Mouse (Mus musculus): ENCODE data around the gene Rabgap1l.
"Not testable (repeated sequence)": the region's sequence is repeated elsewhere in the genome, so short reads cannot be mapped to it uniquely, and the experiment has no call there.

Gene Rabgap1l

GRCm38 (mm10) chr1:160282166-160282874 lies 510.7 kb downstream of the Rabgap1l start:
- not testable (repeated sequence) for DNase-seq (ENCODE audit: low read depth, low spot score)

DNA sequence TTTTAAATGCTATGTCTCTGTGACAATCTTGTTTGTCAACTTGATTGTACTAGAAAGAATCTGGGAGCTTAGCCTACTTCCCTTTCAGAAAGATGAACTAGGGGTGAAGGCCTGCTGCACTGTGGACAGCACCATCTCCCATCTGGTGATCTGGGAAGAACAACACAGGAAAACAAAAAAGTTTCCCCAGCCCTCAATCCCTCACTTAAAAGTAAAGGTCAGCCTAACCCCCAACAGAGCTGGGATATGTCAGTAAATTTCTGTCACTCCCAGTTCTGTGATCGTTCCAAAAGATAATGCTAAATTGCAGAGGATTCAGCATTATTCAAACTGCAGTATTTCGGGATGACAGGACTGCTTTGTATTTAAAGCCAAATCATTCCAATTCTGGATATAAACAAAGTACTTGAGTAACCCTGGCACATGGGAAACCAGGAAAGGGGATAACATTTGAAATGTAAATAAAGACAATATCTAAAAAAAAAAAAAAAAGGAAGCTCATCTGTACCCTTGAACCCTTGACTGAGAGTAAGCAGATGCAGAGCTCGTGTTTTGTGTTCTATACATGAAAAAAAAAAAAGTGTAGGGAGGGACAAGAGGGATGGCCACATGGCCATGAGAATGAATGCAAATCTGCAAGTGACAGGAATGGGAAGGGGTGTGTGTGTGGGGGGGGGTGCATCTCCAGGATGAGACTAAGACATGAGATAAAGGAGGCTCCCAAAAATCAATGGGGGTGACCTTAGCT lies 511.5 kb downstream of the Rabgap1l start:
- DNase-seq (ENCODE audit: low read depth, low spot score), result no peak

GRCm38 (mm10) chr1:160280603-160281002 lies 512.4 kb downstream of the Rabgap1l start:
- no peak for DNase-seq (ENCODE audit: low read depth, low spot score)

- DNase-seq (ENCODE audit: low read depth, low spot score), result no peak
These were observed 514.9 kb downstream of the Rabgap1l start for GRCm38 (mm10) chr1:160277940-160278682.

DNA sequence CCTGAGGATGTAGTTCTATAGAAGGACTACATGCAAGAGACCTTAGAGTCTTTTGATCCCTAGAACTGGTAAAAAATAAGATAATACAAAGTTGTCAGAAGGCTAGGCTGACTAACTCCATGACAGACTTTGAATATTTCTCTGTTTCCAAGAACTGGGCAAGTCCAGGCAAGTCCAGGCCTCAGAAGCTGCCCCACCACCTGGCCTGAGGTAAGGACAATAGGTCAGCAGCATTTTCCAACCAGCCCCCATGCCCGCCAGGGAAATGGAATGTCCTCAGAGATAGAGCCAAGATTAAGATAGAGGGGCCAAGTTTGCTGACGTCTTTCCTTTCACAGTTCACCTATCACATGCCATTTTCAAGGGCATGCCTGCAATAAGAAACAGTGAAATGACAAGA lies 517.8 kb downstream of the Rabgap1l start:
- no peak for DNase-seq (ENCODE audit: low read depth, low spot score)

DNA sequence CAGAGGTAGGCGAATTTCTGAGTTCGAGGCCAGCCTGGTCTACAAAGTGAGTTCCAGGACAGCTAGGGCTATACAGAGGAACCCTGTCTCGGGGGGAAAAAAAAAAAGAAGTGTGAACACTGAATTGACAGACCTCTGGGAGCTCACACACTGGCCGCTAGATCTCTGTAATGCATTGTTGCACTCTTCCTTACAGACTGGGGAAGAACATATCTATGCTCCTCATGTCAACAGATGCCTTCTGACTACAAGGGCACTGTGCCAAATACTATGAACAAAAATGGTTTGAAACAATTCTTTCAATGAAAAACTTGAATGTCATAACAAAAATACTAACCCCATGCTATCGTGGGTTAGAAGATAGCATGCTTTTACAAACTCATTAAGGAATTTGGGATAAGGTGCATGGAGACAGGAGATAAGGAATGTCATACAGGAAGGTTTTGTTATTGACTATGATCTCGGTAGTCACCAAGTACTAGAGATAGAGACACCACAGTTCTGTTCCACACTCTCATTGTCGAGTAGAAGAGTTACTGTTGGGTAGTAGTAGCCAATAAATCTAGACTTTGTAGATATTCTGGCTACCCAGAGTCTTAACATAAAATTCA lies 519.8 kb downstream of the Rabgap1l start:
- DNase-seq (ENCODE audit: low read depth, low spot score), result no peak

DNA sequence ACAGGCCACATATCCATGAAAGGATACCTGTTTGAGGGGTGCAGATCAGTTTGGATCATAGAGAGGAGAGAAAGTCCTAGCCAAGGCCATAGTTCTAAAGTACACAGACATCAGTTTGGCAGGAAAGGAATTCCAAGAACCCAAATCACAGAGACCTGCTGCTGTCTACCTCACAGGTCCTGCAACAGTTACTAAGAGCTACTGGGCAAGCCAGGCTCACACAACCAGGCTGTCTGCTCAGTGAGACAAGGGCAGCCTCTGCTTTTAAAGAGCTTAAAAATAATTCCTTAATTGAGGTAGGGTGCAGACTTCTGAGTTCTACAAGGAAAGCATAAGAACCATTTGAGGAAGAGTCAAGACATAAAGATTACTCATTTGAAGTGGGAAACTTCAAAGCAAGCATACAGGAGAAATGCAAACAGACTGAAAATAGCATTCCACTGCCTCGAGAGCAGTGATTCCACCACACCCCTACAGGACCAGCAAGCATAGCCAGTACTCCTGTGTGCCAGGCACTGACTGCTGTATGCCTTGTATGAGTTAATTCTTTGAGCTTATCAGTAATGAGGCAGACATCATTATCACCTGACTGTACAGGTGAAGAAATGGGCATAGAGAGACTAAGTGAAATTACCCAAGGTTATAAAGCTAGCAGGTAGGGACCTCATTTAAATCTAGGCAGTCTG lies 521.6 kb downstream of the Rabgap1l start:
- no peak for DNase-seq (ENCODE audit: low read depth, low spot score)

GRCm38 (mm10) chr1:160268322-160268721 lies 524.7 kb downstream of the Rabgap1l start:
- DNase-seq (ENCODE audit: low read depth, low spot score), result no peak

- DNase-seq (ENCODE audit: low read depth, low spot score), result no peak
These were observed 529.2 kb downstream of the Rabgap1l start for GRCm38 (mm10) chr1:160263630-160264346.

DNA sequence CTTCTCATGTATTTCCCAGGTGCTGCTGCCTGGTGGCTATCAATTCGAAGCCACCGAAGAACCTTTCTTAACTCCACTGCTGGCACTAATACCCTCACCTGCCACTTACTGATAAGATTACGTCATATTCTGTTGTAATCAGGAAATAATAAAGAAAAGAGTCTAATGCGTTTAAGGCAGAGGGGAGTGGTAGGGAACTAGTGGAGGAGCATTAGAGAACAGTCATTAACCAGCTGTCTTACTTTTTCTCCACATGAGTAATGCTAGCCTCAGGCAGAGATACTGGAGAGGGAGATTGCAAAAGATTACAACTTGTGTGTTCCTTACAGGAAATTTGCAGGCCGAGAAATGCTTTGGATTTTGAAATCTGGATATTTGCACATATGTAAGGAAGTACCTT lies 530.0 kb downstream of the Rabgap1l start:
- no peak for DNase-seq (ENCODE audit: low read depth, low spot score)

DNA sequence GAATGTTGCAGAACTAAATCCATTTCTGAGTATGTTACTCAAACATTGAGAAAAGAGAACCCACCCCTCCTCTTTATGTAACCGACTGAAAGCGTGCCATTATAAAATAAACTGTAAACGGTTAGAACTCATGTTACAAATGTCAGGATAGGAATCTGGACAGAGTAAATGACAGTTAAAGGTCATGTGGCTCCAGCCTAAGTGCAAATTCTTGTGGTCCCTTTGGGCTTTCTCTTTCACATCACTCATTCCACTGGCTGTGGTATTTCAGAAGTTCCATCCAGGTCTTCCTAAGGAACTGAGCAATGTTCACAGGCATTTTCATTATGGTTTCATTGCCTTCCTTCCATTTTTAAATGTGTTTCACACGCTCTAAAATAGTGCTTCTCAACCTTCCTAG lies 530.6 kb downstream of the Rabgap1l start:
- DNase-seq (ENCODE audit: low read depth, low spot score), result no peak

DNA sequence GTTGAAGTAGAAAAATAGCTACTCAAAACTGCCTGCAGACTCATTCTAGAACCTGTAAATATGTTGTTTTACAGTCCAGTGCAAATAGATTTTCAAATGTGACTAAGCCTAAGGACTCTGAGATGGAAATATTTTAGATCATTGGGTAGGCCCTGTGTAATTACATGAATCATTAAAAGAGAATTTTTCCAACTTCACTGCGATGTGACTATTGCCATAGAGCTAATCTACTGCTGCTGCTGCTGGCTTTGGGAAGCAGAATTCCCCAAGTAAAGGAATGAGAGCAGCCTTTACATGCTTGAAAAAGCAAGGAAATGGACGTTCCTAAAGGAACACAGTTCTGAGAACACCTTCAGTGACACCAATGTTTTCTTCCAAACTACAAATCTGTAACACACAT lies 531.2 kb downstream of the Rabgap1l start:
- DNase-seq (ENCODE audit: low read depth, low spot score), result no peak

DNA sequence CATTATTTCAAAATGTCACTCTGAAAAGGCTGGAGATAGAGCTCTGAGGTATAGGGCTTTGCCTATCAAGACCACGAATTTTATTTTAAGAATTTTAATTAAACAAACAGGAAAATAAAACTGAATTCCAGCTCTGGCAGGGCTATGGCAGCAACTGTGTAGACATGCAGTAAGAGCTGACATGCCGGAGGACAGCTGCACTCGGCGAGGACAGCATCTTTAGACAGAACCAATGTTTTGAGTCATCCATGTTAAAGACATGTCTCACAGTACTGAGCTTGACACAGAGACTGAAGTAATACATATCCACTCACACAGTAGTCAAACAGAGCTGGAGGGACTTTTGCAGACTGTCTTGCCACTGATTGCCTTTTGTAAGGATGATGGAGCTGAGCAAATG lies 532.4 kb downstream of the Rabgap1l start:
- no peak for DNase-seq (ENCODE audit: low read depth, low spot score)

DNA sequence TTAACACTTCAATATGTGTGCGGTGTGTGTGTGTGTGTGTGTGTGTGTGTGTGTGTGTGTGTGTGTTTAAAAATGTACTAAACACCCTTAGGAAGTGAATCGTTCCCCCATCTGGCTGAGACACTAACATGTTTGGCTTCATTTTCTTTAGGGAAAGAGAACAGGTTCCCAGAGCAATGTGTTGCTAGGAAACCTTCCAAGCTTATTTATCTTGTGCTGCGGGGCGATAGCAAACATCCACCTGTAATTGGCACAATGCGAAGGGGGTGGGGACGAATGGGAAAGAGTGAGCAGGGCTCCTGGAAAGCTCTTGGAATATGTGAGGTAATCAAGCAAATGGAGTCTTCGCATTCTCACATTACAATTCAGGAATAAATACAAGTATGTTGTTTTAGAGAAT lies 533.1 kb downstream of the Rabgap1l start:
- DNase-seq (ENCODE audit: low read depth, low spot score), result no peak

GRCm38 (mm10) chr1:160253108-160253507 lies 539.9 kb downstream of the Rabgap1l start:
- DNase-seq (ENCODE audit: low read depth, low spot score), result no peak

DNA sequence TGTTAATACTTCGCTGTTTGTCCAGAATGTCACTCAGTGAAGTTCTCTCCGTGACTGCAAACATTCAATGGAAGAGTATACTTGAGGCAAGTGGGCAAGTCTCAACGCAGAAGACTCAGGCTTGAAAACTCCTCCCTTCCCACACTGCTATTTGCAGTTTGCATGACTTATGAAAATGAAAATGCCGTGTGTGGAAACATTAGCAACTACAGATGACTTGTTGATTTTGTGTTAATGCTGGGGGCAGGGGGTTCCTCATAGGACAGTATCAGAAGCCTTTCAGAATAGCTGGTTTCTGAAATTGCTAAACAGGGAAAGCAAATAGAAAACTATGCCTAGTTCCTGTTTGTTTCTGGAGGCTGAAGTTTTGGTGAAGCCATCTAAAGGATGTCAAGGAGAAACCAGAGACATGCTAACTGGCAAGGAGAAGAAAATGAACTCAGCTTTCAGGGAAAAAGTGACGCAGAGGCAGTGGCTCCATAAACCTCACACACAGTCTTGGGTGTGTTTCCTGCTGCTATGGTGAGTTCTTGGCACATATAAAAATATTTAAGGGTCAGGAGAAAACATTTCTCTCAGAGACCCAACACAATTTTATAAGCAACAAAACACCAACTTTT lies 541.5 kb downstream of the Rabgap1l start:
- no peak for DNase-seq (ENCODE audit: low read depth, low spot score)

- DNase-seq (ENCODE audit: low read depth, low spot score), result no peak
These were observed 542.2 kb downstream of the Rabgap1l start for GRCm38 (mm10) chr1:160250782-160251181.

DNA sequence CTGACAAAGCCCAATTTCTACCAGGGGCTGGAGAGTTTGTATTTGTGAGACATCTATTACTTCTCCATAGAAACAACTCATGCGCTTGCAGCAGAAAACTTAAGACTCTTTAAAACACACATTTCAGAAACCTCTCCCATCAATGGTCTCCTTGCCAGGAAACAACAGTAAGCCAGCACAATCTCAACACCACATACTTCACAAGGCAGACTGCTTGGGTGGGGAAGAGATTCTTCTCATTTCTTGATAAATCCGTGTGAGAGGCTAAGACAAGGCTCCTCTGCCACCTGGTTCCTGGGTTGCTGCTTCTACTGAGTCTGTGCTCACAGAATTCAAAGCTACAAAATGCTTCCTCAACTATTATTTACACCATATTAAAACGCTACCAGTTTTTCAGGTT lies 543.2 kb downstream of the Rabgap1l start:
- no peak for DNase-seq (ENCODE audit: low read depth, low spot score)

DNA sequence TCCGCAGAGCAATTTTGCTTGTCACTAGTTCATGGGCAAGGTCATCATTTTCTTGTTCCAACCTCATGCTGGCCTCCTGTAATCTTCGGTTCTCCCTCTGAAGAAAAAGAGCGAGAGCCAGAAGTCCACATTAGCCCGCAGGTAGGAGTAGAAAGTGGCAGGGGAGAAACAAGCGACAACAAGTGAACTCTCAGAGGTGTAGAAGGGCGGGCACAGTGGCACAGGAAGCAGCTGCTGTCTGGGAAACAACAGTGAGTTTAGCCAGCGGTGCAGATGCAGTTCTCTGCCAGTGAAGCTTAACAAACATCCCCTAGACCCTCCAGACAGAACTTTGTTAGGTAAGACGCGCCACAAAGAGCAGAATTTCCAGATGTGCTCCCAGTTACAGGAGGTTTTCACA lies 545.5 kb downstream of the Rabgap1l start:
- no peak for DNase-seq (ENCODE audit: low read depth, low spot score)

GRCm38 (mm10) chr1:160246844-160247243 lies 546.2 kb downstream of the Rabgap1l start:
- no peak for DNase-seq (ENCODE audit: low read depth, low spot score)

Data from retina, adult 2 months (tissue).